Mouse (Mus musculus): ENCODE data around the gene Zranb3. TPM values are rescaled to one million over a fixed set of nuclear protein-coding genes. Genes with fewer than 3 reads are reported as not detected.
"Not testable (repeated sequence)": the region's sequence is repeated elsewhere in the genome, so short reads cannot be mapped to it uniquely, and the experiment has no call there.

The Zranb3 gene
- polyA plus RNA-seq, 1 experiment from 2014 or later: 1.3 TPM

GRCm38 (mm10) chr1:128024363-128025114, 78.3 kb downstream of the Zranb3 start:
- H3K9me3 ChIP-seq (ENCODE audit: low read length): no peaks in the 10 kb centered on the region
- WGBS (ENCODE audit: insufficient replicate concordance): 94% methylated on average over 4 of the region's 4 CpGs
- H3K27me3 ChIP-seq (ENCODE audit: insufficient read depth, low read length): no peaks in the 10 kb centered on the region
- H3K9ac ChIP-seq (replicated peaks): no peak overlapping the region
- H3K4me1 ChIP-seq (ENCODE audit: insufficient read depth): no peaks in the 10 kb centered on the region
- no peak overlapping the region for H3K4me2 ChIP-seq (ENCODE audit: low read depth, low read length)
- no peaks in the 10 kb centered on the region for H3K36me3 ChIP-seq (replicated peaks; ENCODE audit: insufficient read depth, low read length)
- no peak for TF ChIP-seq EP300 (IDR thresholded peaks at IDR 0.05; ENCODE audit: low read depth)
- DNase-seq: no peak
- H3K4me3 ChIP-seq (ENCODE audit: low read depth, low read length): no peak overlapping the region
- no peak overlapping the region for H3K27ac ChIP-seq (ENCODE audit: low read depth)
- no peak for ATAC-seq

DNA sequence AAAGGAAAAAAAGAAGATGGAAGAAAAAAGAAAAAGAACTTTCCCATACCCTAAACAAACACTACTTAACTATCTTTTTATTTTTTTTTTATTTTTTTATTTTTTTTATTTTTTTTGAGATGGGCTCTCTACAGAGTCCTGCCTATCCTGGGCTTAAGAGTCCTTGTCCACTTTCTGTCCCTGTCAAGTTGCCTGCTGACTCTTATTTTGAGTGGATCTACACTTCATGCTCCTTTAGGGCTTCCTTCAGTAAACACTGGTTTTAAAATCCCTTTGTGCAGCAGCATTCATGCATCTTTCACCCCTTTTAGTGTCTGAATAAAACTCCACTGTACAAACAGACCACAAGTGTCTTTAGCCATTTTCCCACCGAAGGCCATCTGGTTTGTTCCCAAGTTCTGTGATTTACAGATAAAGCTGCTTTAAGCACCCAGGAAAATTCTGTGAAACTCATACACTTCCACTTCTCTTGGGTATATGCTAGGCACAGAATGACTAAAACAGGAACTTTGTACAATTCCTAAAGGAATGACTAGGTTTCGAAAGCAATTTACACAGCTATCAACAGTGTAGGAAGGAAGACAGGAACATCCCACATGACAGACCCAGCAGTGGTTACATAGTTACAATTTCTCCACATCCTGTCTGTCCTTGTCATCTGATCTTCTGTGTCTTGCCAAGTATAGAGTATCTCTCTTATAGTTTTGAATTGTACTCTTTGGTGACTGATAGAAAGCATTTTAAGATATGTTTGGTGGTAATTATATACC, 82.7 kb downstream of the Zranb3 start:
- DNase-seq (no peak), ATAC-seq (no peak)
- TF ChIP-seq EP300 (IDR thresholded peaks at IDR 0.05; ENCODE audit: low read depth) (no peak), CTCF (IDR thresholded peaks at IDR 0.05; ENCODE audit: low read depth) (no peak)

DNA sequence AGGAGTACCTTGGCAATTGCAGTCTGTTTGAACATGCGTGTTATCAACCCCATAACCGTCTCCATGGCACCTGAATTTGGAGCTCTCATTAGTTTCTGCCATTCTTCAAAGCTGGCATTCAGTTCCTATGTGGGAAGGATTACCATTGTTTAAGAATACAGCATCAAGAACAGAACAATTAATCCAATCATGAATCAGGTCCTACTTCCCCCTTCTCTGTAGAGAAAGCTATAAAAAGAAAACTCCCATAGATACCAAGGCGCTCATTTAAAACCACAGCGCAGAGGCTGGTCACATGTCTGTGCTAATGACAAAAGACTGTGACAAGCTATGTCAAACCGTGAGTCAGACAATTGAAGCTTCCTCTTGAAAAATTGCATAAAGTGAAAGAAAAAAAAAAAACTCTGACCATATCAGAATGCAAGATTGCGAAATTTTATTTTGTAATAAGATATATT, 86.8 kb downstream of the Zranb3 start:
- H3K4me1 ChIP-seq (ENCODE audit: insufficient read depth): no peaks in the 10 kb centered on the region
- no peaks in the 10 kb centered on the region for H3K27me3 ChIP-seq (ENCODE audit: insufficient read depth, low read length)
- no peak for TF ChIP-seq EP300 (IDR thresholded peaks at IDR 0.05; ENCODE audit: low read depth)
- TF ChIP-seq CTCF (IDR thresholded peaks at IDR 0.05; ENCODE audit: low read depth): no peak
- H3K27ac ChIP-seq (ENCODE audit: low read depth): no peak overlapping the region
- peak; percentile 49 for ATAC-seq
- H3K4me3 ChIP-seq (ENCODE audit: low read depth, low read length): no peak overlapping the region
- no peak overlapping the region for H3K9ac ChIP-seq (replicated peaks)
- H3K36me3 ChIP-seq (replicated peaks; ENCODE audit: insufficient read depth, low read length): no peaks in the 10 kb centered on the region
- DNase-seq: no peak
- no peak overlapping the region for H3K4me2 ChIP-seq (ENCODE audit: low read depth, low read length)
- 54% methylated on average over 6 of the region's 6 CpGs for WGBS (ENCODE audit: insufficient replicate concordance)
- H3K9me3 ChIP-seq (ENCODE audit: low read length): no peaks in the 10 kb centered on the region

More for the DNA sequence above, 82.7 kb downstream of the Zranb3 start:
- no peaks in the 10 kb centered on the region for H3K4me1 ChIP-seq (ENCODE audit: insufficient read depth)
- H3K36me3 ChIP-seq (replicated peaks; ENCODE audit: insufficient read depth, low read length): no peaks in the 10 kb centered on the region
- no peaks in the 10 kb centered on the region for H3K27me3 ChIP-seq (ENCODE audit: insufficient read depth, low read length)
- no peak overlapping the region for H3K27ac ChIP-seq (ENCODE audit: low read depth)
- H3K9ac ChIP-seq (replicated peaks): no peak overlapping the region
- H3K4me3 ChIP-seq (ENCODE audit: low read depth, low read length): no peak overlapping the region
- 51% methylated on average over 2 of the region's 2 CpGs for WGBS (ENCODE audit: insufficient replicate concordance)
- H3K9me3 ChIP-seq (ENCODE audit: low read length): no peaks in the 10 kb centered on the region
- H3K4me2 ChIP-seq (ENCODE audit: low read depth, low read length): no peak overlapping the region

DNA sequence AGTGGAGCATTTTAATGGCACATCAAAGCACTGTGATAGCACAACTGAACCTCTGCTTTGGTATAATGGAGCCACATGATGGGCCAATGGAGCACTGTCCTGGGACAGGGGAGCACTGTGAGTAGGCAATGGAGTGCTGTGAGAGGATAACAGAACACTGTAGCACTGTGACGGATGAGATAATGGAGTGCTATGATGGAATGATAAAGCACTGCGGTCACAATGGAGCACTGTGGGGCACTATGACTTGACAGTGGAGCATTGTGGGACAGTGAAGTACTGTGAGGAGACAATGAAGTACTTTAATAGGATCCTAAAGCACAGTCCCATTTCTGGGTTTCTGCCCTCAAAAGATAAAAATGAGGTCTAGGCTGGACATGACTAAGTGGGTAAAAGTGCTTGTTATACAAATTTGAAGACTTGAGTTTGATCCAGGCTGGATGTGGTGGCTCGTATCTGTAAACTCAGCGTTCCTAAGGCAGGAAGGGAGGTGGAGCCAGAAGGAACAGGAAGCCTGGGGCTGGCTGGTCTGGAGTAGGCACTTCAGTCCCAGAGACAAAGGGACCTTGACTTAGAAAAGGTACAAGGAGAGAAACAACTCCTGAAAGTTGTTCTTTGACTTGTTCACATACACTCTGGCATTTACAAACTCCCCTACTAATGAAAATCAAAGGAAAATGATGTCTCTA, 89.0 kb downstream of the Zranb3 start:
- H3K9ac ChIP-seq (replicated peaks): no peak overlapping the region
- H3K9me3 ChIP-seq (ENCODE audit: low read length): no peaks in the 10 kb centered on the region
- H3K4me2 ChIP-seq (ENCODE audit: low read depth, low read length): no peak overlapping the region
- H3K36me3 ChIP-seq (replicated peaks; ENCODE audit: insufficient read depth, low read length): no peaks in the 10 kb centered on the region
- H3K4me1 ChIP-seq (ENCODE audit: insufficient read depth): no peaks in the 10 kb centered on the region
- ATAC-seq (peak; percentile 59), DNase-seq (no peak)
- H3K27ac ChIP-seq (ENCODE audit: low read depth): no peak overlapping the region
- no peaks in the 10 kb centered on the region for H3K27me3 ChIP-seq (ENCODE audit: insufficient read depth, low read length)
- no peak overlapping the region for H3K4me3 ChIP-seq (ENCODE audit: low read depth, low read length)
- 49% methylated on average over 4 of the region's 4 CpGs for WGBS (ENCODE audit: insufficient replicate concordance)
- TF ChIP-seq EP300 (IDR thresholded peaks at IDR 0.05; ENCODE audit: low read depth) (0 out of 2 replicates have a peak, but pooled peaks have one; percentile 34), CTCF (IDR thresholded peaks at IDR 0.05; ENCODE audit: low read depth) (no peak)

GRCm38 (mm10) chr1:128009751-128010150, 93.1 kb downstream of the Zranb3 start:
- 92% methylated on average over 2 of the region's 2 CpGs for WGBS (ENCODE audit: insufficient replicate concordance)
- H3K27ac ChIP-seq (ENCODE audit: low read depth): no peak overlapping the region
- ATAC-seq: no peak

GRCm38 (mm10) chr1:128006042-128006600, 96.7 kb downstream of the Zranb3 start:
- 61% methylated on average over 11 of the region's 11 CpGs for WGBS (ENCODE audit: insufficient replicate concordance)
- not testable (repeated sequence) for H3K27me3 ChIP-seq (ENCODE audit: insufficient read depth, low read length); H3K36me3 ChIP-seq (replicated peaks; ENCODE audit: insufficient read depth, low read length); H3K9ac ChIP-seq (replicated peaks); H3K27ac ChIP-seq (ENCODE audit: low read depth); H3K4me1 ChIP-seq (ENCODE audit: insufficient read depth); H3K9me3 ChIP-seq (ENCODE audit: low read length); H3K4me2 ChIP-seq (ENCODE audit: low read depth, low read length); ATAC-seq; H3K4me3 ChIP-seq (ENCODE audit: low read depth, low read length); DNase-seq

More at GRCm38 (mm10) chr1:128009751-128010150, 93.1 kb downstream of the Zranb3 start:
- TF ChIP-seq CTCF (IDR thresholded peaks at IDR 0.05; ENCODE audit: low read depth) (no peak), EP300 (IDR thresholded peaks at IDR 0.05; ENCODE audit: low read depth) (no peak)
- Histone ChIP-seq H3K4me2 (ENCODE audit: low read depth, low read length) (no peak overlapping the region), H3K27me3 (ENCODE audit: insufficient read depth, low read length) (no peaks in the 10 kb centered on the region), H3K9ac (replicated peaks) (no peak overlapping the region), H3K4me3 (ENCODE audit: low read depth, low read length) (no peak overlapping the region), H3K4me1 (ENCODE audit: insufficient read depth) (no peaks in the 10 kb centered on the region), H3K36me3 (replicated peaks; ENCODE audit: insufficient read depth, low read length) (no peaks in the 10 kb centered on the region), H3K9me3 (ENCODE audit: low read length) (no peaks in the 10 kb centered on the region)
- DNase-seq: no peak

Data from liver, postnatal 0 days (tissue).